15 mouse cellular contexts compared by ENCODE assay signal in genomic region chr17:69103326-69103725, GRCm38 (mm10).
"Had no signal": no experiment of that assay in that cellular context is flagged by ENCODE, and none has a peak within 500 bp of the region (broad histone marks: within the 10 kb centered on the region; RNA-seq: fewer than 3 reads in every experiment).

No protein-coding gene starts in this region.

- H3K4me3 ChIP-seq: kidney, embryonic 15.5 days; left cerebral cortex, adult 2 months; liver, embryonic 13.5 days had no signal

- H3K4me1 ChIP-seq: kidney, embryonic 15.5 days; liver, embryonic 13.5 days had no signal

- H3K36me3 ChIP-seq: kidney, embryonic 15.5 days; liver, embryonic 13.5 days had no signal

- H3K27me3 ChIP-seq: kidney, embryonic 15.5 days; liver, embryonic 13.5 days had no signal

- DNase-seq: kidney, adult 8-10 months; kidney, postnatal 10 days; kidney, postnatal 4 days; liver, embryonic 13.5 days; lung, adult 2 months; lung, postnatal 14 days; lung, postnatal 4 days; midbrain, embryonic 14.5 days; right cerebral cortex, postnatal 25 days; thymus, adult 18-20 months; thymus, postnatal 36 days had no signal

- H3K27ac ChIP-seq: hindbrain, postnatal 0 days; kidney, embryonic 15.5 days; left cerebral cortex, adult 2 months; liver, embryonic 13.5 days; stomach, postnatal 0 days had no signal
